Mouse (Mus musculus): ENCODE results near the gene Eya2.
"Not testable (repeated sequence)": the region's sequence is repeated elsewhere in the genome, so short reads cannot be mapped to it uniquely, and the experiment has no call there.

DNA sequence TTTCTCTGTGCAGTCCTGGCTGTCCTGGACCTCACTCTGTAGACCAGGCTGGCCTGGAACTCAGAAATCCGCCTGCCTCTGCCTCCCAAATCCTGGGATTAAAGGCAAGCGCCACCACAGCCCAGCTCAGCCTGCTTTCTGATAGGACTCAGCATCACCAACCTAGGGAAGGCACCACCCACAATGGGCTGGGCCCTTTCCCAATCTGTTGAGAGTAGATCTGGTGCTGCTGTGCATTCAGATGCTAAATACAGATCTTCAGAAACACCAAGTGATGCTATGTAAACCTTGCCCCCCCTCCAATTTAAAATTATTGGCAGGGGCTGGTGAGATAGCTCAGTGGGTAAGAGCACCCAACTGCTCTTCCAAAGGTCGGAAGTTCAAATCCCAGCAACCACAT lies 205.3 kb downstream of the Eya2 start:
- TF ChIP-seq POLR2A (IDR thresholded peaks at IDR 0.05; ENCODE audit: low read depth, low read length); CTCF (IDR thresholded peaks at IDR 0.05; ENCODE audit: extremely low read depth, insufficient read depth, insufficient read length, insufficient replicate concordance): not testable (repeated sequence)
